Mouse (Mus musculus) forebrain, embryonic 11.5 days (tissue): ENCODE measurements around the gene Ctsc. TPM values are rescaled to one million over a fixed set of nuclear protein-coding genes. Genes with fewer than 3 reads are reported as not detected.
A peak's percentile ranks its signal among the peaks of the same experiment; 100 is the strongest.
"Not testable (repeated sequence)": the region's sequence is repeated elsewhere in the genome, so short reads cannot be mapped to it uniquely, and the experiment has no call there.

Experiments used
- ATAC-seq: fragments of 200-750 bp; cut with Nextera tagmentation; replicated peaks from 2 replicates; pipeline ENCODE4 v1.8.0; 2017; ENCODE audit warnings: moderate TSS enrichment; ENCODE audit not compliant: low FRiP score
- DNase-seq: peaks from one replicate; pipeline ENCODE4 v3.0.0-alpha.2; 2017; ENCODE audit warnings: low spot score
- H3K27ac ChIP-seq: fragments of 300-500 bp; sonication (generic); 2 replicates; pipeline ENCODE4 v1.5.1; 2014; ENCODE audit warnings: low read depth, low read length
- H3K27me3 ChIP-seq: fragments of 300-500 bp; sonication (generic); 2 replicates; pipeline ENCODE4 v1.6.1; 2014; ENCODE audit warnings: mild to moderate bottlenecking, low read length, mixed read lengths; ENCODE audit not compliant: control insufficient read depth, insufficient read depth
- H3K36me3 ChIP-seq: fragments of 300-500 bp; sonication (generic); 2 replicates; pipeline ENCODE4 v1.6.1; 2014; ENCODE audit warnings: mild to moderate bottlenecking, low read length, moderate library complexity, mixed read lengths; ENCODE audit not compliant: control insufficient read depth, insufficient read depth
- H3K4me1 ChIP-seq: fragments of 300-500 bp; sonication (generic); replicated peaks from 2 replicates; pipeline ENCODE4 v1.6.1; 2014; ENCODE audit warnings: low read length, mixed read lengths; ENCODE audit not compliant: control insufficient read depth, insufficient read depth
- H3K4me2 ChIP-seq: fragments of 300-500 bp; sonication (generic); 2 replicates; pipeline ENCODE4 v1.6.1; 2014; ENCODE audit warnings: low read depth, mild to moderate bottlenecking, low read length, moderate library complexity, mixed read lengths; ENCODE audit not compliant: severe bottlenecking
- H3K4me3 ChIP-seq: fragments of 300-500 bp; sonication (generic); 2 replicates; pipeline ENCODE4 v1.5.1; 2014; ENCODE audit warnings: low read depth, low read length
- H3K9ac ChIP-seq: fragments of 300-500 bp; sonication (generic); 2 replicates; pipeline ENCODE4 v1.6.1; 2014; ENCODE audit warnings: low read length
- H3K9me3 ChIP-seq: fragments of 300-500 bp; sonication (generic); 2 replicates; pipeline ENCODE4 v1.6.1; 2016; ENCODE audit warnings: low read length, mixed read lengths; ENCODE audit not compliant: control insufficient read depth
- WGBS: fragments of 180-500 bp; shearing (Covaris S2); extraction: QIAGEN DNeasy Blood & Tissue Kit; methylation state at CpG from one replicate; pipeline ENCODE4 v1.1.7; 2014; 5-methylcytosine and 5-hydroxymethylcytosine counted together
- polyA plus RNA-seq: library from polyadenylated mRNA; unstranded; fragments of >200 nt; fragmentation: Nextera tagmentation; extraction: Ambion mirVana; gene quantifications from 2 replicates; pipeline ENCODE4 v1.2.1, GENCODE M21; 2014

Ctsc gene
- 18.3 and 19.6 TPM in 2 replicates for polyA plus RNA-seq

- Histone ChIP-seq H3K4me3 (peak within 1 kb of the TSS; percentile 36), H3K9me3 (no peaks in the 10 kb centered on the region), H3K36me3 (no peaks in the 10 kb centered on the region), H3K27me3 (no peaks in the 10 kb centered on the region; the same call in 1 of the 2 replicates), H3K4me1 (no peaks in the 10 kb centered on the region; the same call in 1 of the 2 replicates), H3K4me2 (peak within 1 kb of the TSS; percentile 88), H3K9ac (peak within 1 kb of the TSS; percentile 49), H3K27ac (no peak within 1 kb of the TSS)
- ATAC-seq (peak; percentile 94), DNase-seq (peak; percentile 88)
- WGBS: 2% methylated on average over 34 of the region's 34 CpGs
These were observed at the start of gene Ctsc for GRCm38 (mm10) chr7:88277858-88278627. Gene Ctsc (plus strand): TSS chr7:88278085.

GRCm38 (mm10) chr7:88229051-88229450, 48.8 kb upstream of the Ctsc start:
- no peak overlapping the region for H3K9ac ChIP-seq
- H3K4me2 ChIP-seq: no peak overlapping the region
- no peak for DNase-seq
- H3K36me3 ChIP-seq: no peaks in the 10 kb centered on the region
- no peaks in the 10 kb centered on the region for H3K4me1 ChIP-seq
- H3K27ac ChIP-seq: no peak overlapping the region
- H3K9me3 ChIP-seq: no peaks in the 10 kb centered on the region
- 69% methylated on average over 2 of the region's 2 CpGs for WGBS
- no peak for ATAC-seq
- no peaks in the 10 kb centered on the region for H3K27me3 ChIP-seq
- H3K4me3 ChIP-seq: no peak overlapping the region

- ATAC-seq: no peak
- no peaks in the 10 kb centered on the region for H3K36me3 ChIP-seq
These were observed 47.8 kb upstream of the Ctsc start for GRCm38 (mm10) chr7:88230121-88230520.

GRCm38 (mm10) chr7:88230756-88231522, 46.9 kb upstream of the Ctsc start:
- H3K27ac ChIP-seq: no peak overlapping the region
- H3K27me3 ChIP-seq: no peaks in the 10 kb centered on the region
- ATAC-seq (no peak), DNase-seq (no peak)
- no peak overlapping the region for H3K4me2 ChIP-seq
- no peak overlapping the region for H3K4me3 ChIP-seq
- no peak overlapping the region for H3K9ac ChIP-seq
- H3K4me1 ChIP-seq: no peaks in the 10 kb centered on the region
- no peaks in the 10 kb centered on the region for H3K9me3 ChIP-seq
- 96% methylated on average over 7 of the region's 7 CpGs for WGBS
- no peaks in the 10 kb centered on the region for H3K36me3 ChIP-seq

More at GRCm38 (mm10) chr7:88230121-88230520, 47.8 kb upstream of the Ctsc start:
- no peak overlapping the region for H3K9ac ChIP-seq
- no peak for DNase-seq
- no peaks in the 10 kb centered on the region for H3K27me3 ChIP-seq
- no peaks in the 10 kb centered on the region for H3K4me1 ChIP-seq
- no peak overlapping the region for H3K4me3 ChIP-seq
- 90% methylated on average over 4 of the region's 4 CpGs for WGBS
- no peak overlapping the region for H3K27ac ChIP-seq
- no peak overlapping the region for H3K4me2 ChIP-seq
- no peaks in the 10 kb centered on the region for H3K9me3 ChIP-seq

GRCm38 (mm10) chr7:88243059-88243458, 34.8 kb upstream of the Ctsc start:
- H3K4me2 ChIP-seq: no peak overlapping the region
- no peak overlapping the region for H3K4me3 ChIP-seq
- no peaks in the 10 kb centered on the region for H3K27me3 ChIP-seq
- no peak for ATAC-seq
- 84% methylated on average over 3 of the region's 3 CpGs for WGBS
- H3K27ac ChIP-seq: no peak overlapping the region
- no peak for DNase-seq
- H3K4me1 ChIP-seq: no peaks in the 10 kb centered on the region
- no peaks in the 10 kb centered on the region for H3K36me3 ChIP-seq
- no peaks in the 10 kb centered on the region for H3K9me3 ChIP-seq
- H3K9ac ChIP-seq: no peak overlapping the region

GRCm38 (mm10) chr7:88244462-88244861, 33.4 kb upstream of the Ctsc start:
- Histone ChIP-seq H3K27me3 (no peaks in the 10 kb centered on the region), H3K4me1 (no peaks in the 10 kb centered on the region), H3K4me3 (no peak overlapping the region), H3K4me2 (no peak overlapping the region), H3K27ac (no peak overlapping the region), H3K9me3 (no peaks in the 10 kb centered on the region), H3K9ac (no peak overlapping the region), H3K36me3 (no peaks in the 10 kb centered on the region)
- DNase-seq (no peak), ATAC-seq (no peak)

GRCm38 (mm10) chr7:88250380-88250779, 27.5 kb upstream of the Ctsc start:
- not testable (repeated sequence) for H3K9me3 ChIP-seq, H3K36me3 ChIP-seq, H3K9ac ChIP-seq, H3K27ac ChIP-seq, H3K4me3 ChIP-seq, DNase-seq, H3K4me1 ChIP-seq, ATAC-seq, H3K27me3 ChIP-seq, H3K4me2 ChIP-seq
- 95% methylated on average over 2 of the region's 2 CpGs for WGBS

GRCm38 (mm10) chr7:88251535-88251934, 26.4 kb upstream of the Ctsc start:
- ATAC-seq (no peak), DNase-seq (no peak)
- Histone ChIP-seq H3K27me3 (no peaks in the 10 kb centered on the region), H3K27ac (no peak overlapping the region), H3K9ac (no peak overlapping the region), H3K4me3 (no peak overlapping the region), H3K4me1 (no peaks in the 10 kb centered on the region), H3K4me2 (no peak overlapping the region), H3K36me3 (no peaks in the 10 kb centered on the region), H3K9me3 (no peaks in the 10 kb centered on the region)
- 57% methylated on average over 1 of the region's 1 CpGs for WGBS
